In genomic region chr12:111251227-111251626, GRCm38 (mm10) we compare ENCODE assay signal across 25 mouse cellular contexts. TPM values are rescaled to one million over a fixed set of nuclear protein-coding genes. Genes with fewer than 3 reads are reported as not detected.
A peak's percentile ranks its signal among the peaks of the same experiment; 100 is the strongest.
DNase-seq lines count a peak whose midpoint lies in the region; ATAC-seq and TF ChIP-seq lines count a peak whose summit lies in the region.
"Had no signal": no experiment of that assay in that cellular context is flagged by ENCODE, and none has a peak within 500 bp of the region (broad histone marks: within the 10 kb centered on the region; RNA-seq: fewer than 3 reads in every experiment).

No protein-coding gene starts in this region.

- H3K27ac ChIP-seq in intestine, postnatal 0 days (ENCODE audit: low read depth, low read length), result no peak overlapping the region
- H3K27ac ChIP-seq in intestine, embryonic 15.5 days, result no peak overlapping the region
- no peak overlapping the region for H3K27ac ChIP-seq in midbrain, postnatal 0 days (ENCODE audit: low read depth, low read length)
- no peak overlapping the region for H3K27ac ChIP-seq in midbrain, embryonic 15.5 days
- no peak overlapping the region for H3K27ac ChIP-seq in bone marrow, adult 2 months (ENCODE audit: control insufficient read depth, insufficient read depth, low read depth, low read length, poor library complexity)
- no peak overlapping the region for H3K27ac ChIP-seq in embryonic fibroblast, embryonic 13.5 days (ENCODE audit: insufficient read depth, low read length)
- H3K27ac ChIP-seq: forebrain, embryonic 13.5 days; hindbrain, embryonic 14.5 days; stomach, embryonic 15.5 days had no signal

- WGBS in intestine, postnatal 0 days, result 69% methylated on average over 9 of the region's 9 CpGs
- 73% methylated on average over 9 of the region's 9 CpGs for WGBS in intestine, embryonic 15.5 days
- WGBS in midbrain, postnatal 0 days, result 62% methylated on average over 9 of the region's 9 CpGs
- 65% methylated on average over 9 of the region's 9 CpGs for WGBS in midbrain, embryonic 15.5 days
- WGBS in bone marrow, adult 2 months, result 81% methylated on average over 9 of the region's 9 CpGs

- ATAC-seq in intestine, postnatal 0 days, result no peak
- no peak for ATAC-seq in intestine, embryonic 15.5 days
- ATAC-seq in midbrain, postnatal 0 days (ENCODE audit: low FRiP score), result no peak
- ATAC-seq in midbrain, embryonic 15.5 days (replicated peaks), result no peak
- no peak for ATAC-seq in monocyte, adult 5-6 weeks (replicated peaks; ENCODE audit: insufficient number of reproducible peaks, low FRiP score, low TSS enrichment, poor library complexity, severe bottlenecking)
- ATAC-seq: activated CD4-positive, CD25-positive, alpha-beta regulatory T cell, adult 4 months; forebrain, embryonic 13.5 days; Patski had no signal

- no peaks in the 10 kb centered on the region for H3K4me1 ChIP-seq in intestine, postnatal 0 days (replicated peaks; ENCODE audit: control insufficient read depth, insufficient read depth, low read length)
- no peaks in the 10 kb centered on the region for H3K4me1 ChIP-seq in intestine, embryonic 15.5 days (replicated peaks)
- no peaks in the 10 kb centered on the region for H3K4me1 ChIP-seq in midbrain, postnatal 0 days (ENCODE audit: insufficient read depth, low read length)
- H3K4me1 ChIP-seq in midbrain, embryonic 15.5 days, result no peaks in the 10 kb centered on the region
- H3K4me1 ChIP-seq in bone marrow, adult 2 months (ENCODE audit: control insufficient read depth, insufficient read depth, low read length), result no peaks in the 10 kb centered on the region
- no peaks in the 10 kb centered on the region for H3K4me1 ChIP-seq in embryonic fibroblast, embryonic 13.5 days (ENCODE audit: control insufficient read depth, insufficient read depth, low read length)
- H3K4me1 ChIP-seq: stomach, embryonic 15.5 days had no signal

- peak; percentile 25 for DNase-seq in midbrain, postnatal 0 days (ENCODE audit: low spot score)
- DNase-seq in spleen, postnatal 36 days (ENCODE audit: low spot score in 2 of 2), result no peak
- DNase-seq: adrenal gland, postnatal 10 days; cerebellum, adult 18-20 months; cerebellum, postnatal 25 days; heart, postnatal 14 days; kidney, adult 11 months; kidney, postnatal 10 days; left cerebral cortex, postnatal 4 days; liver; lung, adult 18-20 months; lung, postnatal 36 days; right cerebral cortex, postnatal 14 days had no signal

- no peaks in the 10 kb centered on the region for H3K27me3 ChIP-seq in intestine, postnatal 0 days (replicated peaks; ENCODE audit: control insufficient read depth, insufficient read depth, low read length)
- no peaks in the 10 kb centered on the region for H3K27me3 ChIP-seq in intestine, embryonic 15.5 days (replicated peaks)
- no peaks in the 10 kb centered on the region for H3K27me3 ChIP-seq in midbrain, postnatal 0 days (ENCODE audit: insufficient read depth, low read length)
- H3K27me3 ChIP-seq in midbrain, embryonic 15.5 days (replicated peaks), result no peaks in the 10 kb centered on the region
- H3K27me3 ChIP-seq: forebrain, embryonic 13.5 days; Patski; stomach, embryonic 15.5 days had no signal

- no peak for TF ChIP-seq POLR2A in bone marrow, adult 2 months (IDR thresholded peaks at IDR 0.05; ENCODE audit: borderline replicate concordance, control insufficient read depth, low read depth, low read length)
- TF ChIP-seq POLR2A in embryonic fibroblast, embryonic 13.5 days (IDR thresholded peaks at IDR 0.05; ENCODE audit: low read depth, low read length), result no peak

- no peak overlapping the region for H3K4me2 ChIP-seq in intestine, postnatal 0 days (replicated peaks; ENCODE audit: low read depth)
- H3K4me2 ChIP-seq in intestine, embryonic 15.5 days (replicated peaks), result no peak overlapping the region
- H3K4me2 ChIP-seq in midbrain, postnatal 0 days (ENCODE audit: low read depth, low read length, poor library complexity, severe bottlenecking), result no peak overlapping the region
- H3K4me2 ChIP-seq in midbrain, embryonic 15.5 days, result no peak overlapping the region
- H3K4me2 ChIP-seq: forebrain, embryonic 13.5 days; heart, embryonic 11.5 days; hindbrain, embryonic 14.5 days; stomach, embryonic 15.5 days had no signal

- TF ChIP-seq CTCF in intestine, postnatal 0 days (IDR thresholded peaks at IDR 0.05; ENCODE audit: low read depth), result peak; percentile 49
- TF ChIP-seq CTCF in midbrain, postnatal 0 days (IDR thresholded peaks at IDR 0.05), result peak; percentile 45
- 0 out of 2 replicates have a peak, but pooled peaks have one; percentile 11 for TF ChIP-seq CTCF in bone marrow, adult 2 months (IDR thresholded peaks at IDR 0.05; ENCODE audit: control insufficient read depth, insufficient read depth, low read length)
- TF ChIP-seq CTCF in embryonic fibroblast, embryonic 13.5 days (IDR thresholded peaks at IDR 0.05; ENCODE audit: borderline replicate concordance, insufficient read depth, low read length), result 0 out of 2 replicates have a peak, but pooled peaks have one; percentile 3

- H3K9me3 ChIP-seq in intestine, postnatal 0 days (ENCODE audit: control insufficient read depth), result no peaks in the 10 kb centered on the region
- H3K9me3 ChIP-seq in intestine, embryonic 15.5 days, result no peaks in the 10 kb centered on the region
- no peaks in the 10 kb centered on the region for H3K9me3 ChIP-seq in midbrain, postnatal 0 days (ENCODE audit: low read length)
- H3K9me3 ChIP-seq in midbrain, embryonic 15.5 days, result no peaks in the 10 kb centered on the region
- H3K9me3 ChIP-seq: forebrain, embryonic 13.5 days; stomach, embryonic 15.5 days had no signal

- no peak overlapping the region for H3K4me3 ChIP-seq in intestine, postnatal 0 days (ENCODE audit: low read depth, low read length)
- H3K4me3 ChIP-seq in intestine, embryonic 15.5 days (replicated peaks), result no peak overlapping the region
- H3K4me3 ChIP-seq in midbrain, postnatal 0 days (ENCODE audit: low read depth, low read length), result no peak overlapping the region
- H3K4me3 ChIP-seq in midbrain, embryonic 15.5 days, result no peak overlapping the region
- H3K4me3 ChIP-seq in bone marrow, adult 2 months (replicated peaks; ENCODE audit: control insufficient read depth, low read depth, low read length), result no peak overlapping the region
- H3K4me3 ChIP-seq in embryonic fibroblast, embryonic 13.5 days (ENCODE audit: insufficient read depth, low read length), result no peak overlapping the region
- H3K4me3 ChIP-seq: forebrain, embryonic 13.5 days; stomach, embryonic 15.5 days had no signal

- H3K36me3 ChIP-seq in intestine, postnatal 0 days (ENCODE audit: control insufficient read depth, insufficient read depth), result peaks cover 35% of the 10 kb centered on the region
- peaks cover 3% of the 10 kb centered on the region; the same call in 1 of the 2 replicates for H3K36me3 ChIP-seq in intestine, embryonic 15.5 days
- H3K36me3 ChIP-seq in midbrain, postnatal 0 days (ENCODE audit: insufficient read depth, low read length), result peaks cover 30% of the 10 kb centered on the region
- peaks cover 3% of the 10 kb centered on the region for H3K36me3 ChIP-seq in midbrain, embryonic 15.5 days (replicated peaks)
- H3K36me3 ChIP-seq: stomach, embryonic 15.5 days had no signal

- no peak overlapping the region for H3K9ac ChIP-seq in intestine, postnatal 0 days (ENCODE audit: low read depth, low read length)
- H3K9ac ChIP-seq in intestine, embryonic 15.5 days, result no peak overlapping the region
- H3K9ac ChIP-seq in midbrain, postnatal 0 days (replicated peaks; ENCODE audit: low read length, poor library complexity, severe bottlenecking), result no peak overlapping the region
- no peak overlapping the region for H3K9ac ChIP-seq in midbrain, embryonic 15.5 days
- H3K9ac ChIP-seq: forebrain, embryonic 13.5 days; hindbrain, embryonic 14.5 days; stomach, embryonic 15.5 days had no signal

RNA-seq across cellular contexts. Expression of gene Amn, which starts 19.7 kb away (rescaled TPM):
- 528 and 608 TPM in 2 replicates for polyA plus RNA-seq in intestine, postnatal 0 days (2015; fragmentation: Nextera tagmentation; extraction: Ambion mirVana)
- polyA plus RNA-seq in intestine, embryonic 15.5 days (2015; fragmentation: Nextera tagmentation; extraction: Ambion mirVana), result 127 and 149 TPM in 2 replicates
- 45.2 and 65.8 TPM in 2 replicates for total RNA-seq in midbrain, postnatal 0 days (2014; rRNA removed)
- 82.7 and 101 TPM in 2 replicates for polyA plus RNA-seq in midbrain, postnatal 0 days (2015; fragmentation: Nextera tagmentation; extraction: Ambion mirVana)
- 13.9 and 16.4 TPM in 2 replicates for polyA plus RNA-seq in midbrain, embryonic 15.5 days (2015; fragmentation: Nextera tagmentation; extraction: Ambion mirVana)
- not detected in 2 replicates for polyA plus RNA-seq in bone marrow, adult 2 months (2011; ENCODE audit: insufficient read depth, insufficient read length, low replicate concordance, missing spikeins)
- polyA plus RNA-seq in embryonic fibroblast, embryonic 13.5 days (2011; ENCODE audit: insufficient read length, low read depth, missing spikeins), result 0.48 TPM in 1 of 2 replicates, not detected in the other
- 1.2 TPM in 1 of 3 replicates, not detected in the others for total RNA-seq in monocyte, adult 5-6 weeks (2017)
- total RNA-seq: heart, postnatal 14 days had no signal
- polyA plus RNA-seq: activated CD4-positive, CD25-positive, alpha-beta regulatory T cell, adult 4 months had no signal

Comparison
In these comparisons a context has a peak if more than half of its experiments do, and no peak if none do; other contexts are left out.
1. RNA of gene Amn, which starts 19.7 kb away (polyA plus RNA-seq): 528 to 608 TPM in intestine, postnatal 0 days, 127 to 149 TPM in intestine, embryonic 15.5 days, 82.7 to 101 TPM in midbrain, postnatal 0 days and 13.9 to 16.4 TPM in midbrain, embryonic 15.5 days; not detected in bone marrow, adult 2 months and 0.48 TPM in embryonic fibroblast, embryonic 13.5 days; every median in the first group is over 10 times any median in the second.
2. Peak in every context shown above with its lines, with median percentiles within 50 percentile points of each other: CTCF ChIP-seq.